Mouse (Mus musculus) olfactory bulb, adult 2 months (tissue): Measurements from ENCODE around the gene Mzt1.

ENCODE experiments used
- CTCF ChIP-seq: fragments of 200-500 bp; IDR thresholded peaks from 2 replicates; pipeline ENCODE4 v1.5.1; 2012; ENCODE audit warnings: low read depth, mild to moderate bottlenecking, low read length, moderate library complexity; ENCODE audit not compliant: insufficient read depth
- POLR2A ChIP-seq: fragments of 200-500 bp; IDR thresholded peaks from 2 replicates; pipeline ENCODE4 v1.6.1; 2012; ENCODE audit warnings: mild to moderate bottlenecking, low read depth, low read length, moderate library complexity; ENCODE audit not compliant: insufficient read depth

- TF ChIP-seq CTCF (no peak), POLR2A (no peak)
Measured at GRCm38 (mm10) chr14:99018691-99019090, 27.2 kb downstream of the Mzt1 start.
